Mouse (Mus musculus): Measurements from ENCODE around the gene Ano5. TPM values are rescaled to one million over a fixed set of nuclear protein-coding genes. Genes with fewer than 3 reads are reported as not detected.

Ano5 gene
- polyA plus RNA-seq (2012; rRNA removed): 0.03 TPM in 2 replicates

DNA sequence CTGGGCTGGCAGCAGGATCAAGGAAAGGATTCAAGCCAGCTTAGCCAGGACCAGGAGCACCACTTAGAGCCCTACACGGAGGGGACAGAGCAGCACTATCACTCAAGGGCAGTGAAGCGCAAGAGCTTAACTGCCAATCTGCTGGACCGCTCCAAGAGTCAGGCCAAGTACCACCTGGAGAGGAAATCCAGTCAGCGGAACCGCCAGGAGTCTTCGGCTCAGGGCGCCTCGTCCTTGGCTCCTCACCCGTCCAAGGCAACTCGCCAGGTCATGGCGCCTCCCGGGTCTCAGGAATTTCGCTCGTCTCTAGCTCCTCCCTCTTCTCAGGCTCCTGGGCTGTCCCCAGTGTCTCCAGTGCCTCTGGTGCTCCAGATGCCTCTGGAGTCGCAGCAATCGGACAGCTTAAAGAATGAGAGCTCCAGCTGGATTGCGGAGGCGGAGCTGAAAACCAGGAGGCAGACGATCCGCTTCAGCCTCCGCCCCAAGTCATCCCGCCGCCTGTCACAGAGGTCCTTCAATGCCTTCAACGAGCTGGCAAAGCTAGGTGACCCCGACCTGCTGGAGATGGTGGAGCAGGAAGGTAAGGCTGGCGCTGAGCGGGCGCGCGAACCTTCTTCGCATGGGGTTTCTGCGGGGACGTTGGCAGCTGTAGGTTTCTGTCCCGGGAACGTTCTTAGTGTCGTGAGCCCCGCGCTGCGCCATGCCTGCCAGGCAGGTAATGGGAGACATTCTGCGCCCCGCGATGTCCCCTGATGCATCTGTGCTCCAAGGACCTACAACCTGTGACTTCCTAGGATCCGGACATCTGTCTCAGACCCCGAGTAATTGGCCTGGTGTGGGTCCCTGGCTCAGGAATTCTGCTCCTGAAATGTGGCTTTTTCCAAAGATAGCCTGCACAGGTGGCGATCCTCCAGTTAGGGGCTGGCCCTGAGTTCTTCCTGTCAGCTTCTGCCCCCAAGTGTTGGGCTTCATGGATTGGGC is at the start of gene Ano5:
Gene Ano5 (plus strand): TSS at position 359 of the 981 bp plus-strand sequence.
- no peak for DNase-seq (ENCODE audit: low spot score)

GRCm38 (mm10) chr7:51499396-51499795 is 11.4 kb upstream of the Ano5 start:
- no peak for DNase-seq (ENCODE audit: low spot score)

DNA sequence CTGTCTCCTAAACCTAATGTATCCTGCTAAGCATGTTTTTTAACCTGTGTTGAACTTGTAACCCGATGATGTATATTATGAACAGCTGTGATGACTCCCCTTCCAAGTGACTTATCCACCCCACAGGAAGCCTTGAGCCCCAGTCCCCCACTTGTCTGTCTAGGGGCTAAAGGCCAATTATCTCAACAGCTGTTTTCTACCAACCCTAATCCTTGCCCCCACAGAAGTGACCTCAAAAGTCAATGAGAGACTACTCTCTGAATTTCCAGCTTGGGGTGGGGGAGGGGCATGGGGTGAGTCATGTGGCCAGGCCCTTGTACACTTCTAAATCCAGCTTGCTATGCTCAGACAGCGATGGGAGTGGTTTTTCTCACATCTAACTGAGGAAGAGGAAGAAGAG is 6.9 kb upstream of the Ano5 start:
- DNase-seq (ENCODE audit: low spot score): no peak

DNA sequence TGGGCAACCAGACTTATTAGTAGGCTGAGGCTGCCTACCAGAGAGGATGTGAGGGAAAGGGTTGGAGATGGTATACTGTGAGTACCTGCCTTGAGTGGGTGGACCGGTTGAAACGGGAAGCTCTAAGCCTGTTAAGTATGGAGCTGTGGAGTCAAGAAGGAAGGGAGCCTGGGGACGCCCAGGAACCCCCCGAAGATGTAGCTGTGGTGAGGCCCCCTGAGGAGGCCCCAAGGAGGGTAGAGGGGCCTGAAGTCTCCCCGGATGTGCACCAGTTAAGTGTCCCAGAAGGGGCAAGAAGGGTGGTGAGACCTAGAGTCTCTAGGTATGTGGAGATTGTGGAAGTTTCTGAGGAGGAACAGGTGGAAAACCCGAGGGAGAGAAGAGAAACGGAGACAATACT is 682 bp upstream of the Ano5 start:
- no peak for DNase-seq (ENCODE audit: low spot score)

GRCm38 (mm10) chr7:51539344-51539743 is 28.5 kb downstream of the Ano5 start:
- DNase-seq (ENCODE audit: low spot score): no peak

DNA sequence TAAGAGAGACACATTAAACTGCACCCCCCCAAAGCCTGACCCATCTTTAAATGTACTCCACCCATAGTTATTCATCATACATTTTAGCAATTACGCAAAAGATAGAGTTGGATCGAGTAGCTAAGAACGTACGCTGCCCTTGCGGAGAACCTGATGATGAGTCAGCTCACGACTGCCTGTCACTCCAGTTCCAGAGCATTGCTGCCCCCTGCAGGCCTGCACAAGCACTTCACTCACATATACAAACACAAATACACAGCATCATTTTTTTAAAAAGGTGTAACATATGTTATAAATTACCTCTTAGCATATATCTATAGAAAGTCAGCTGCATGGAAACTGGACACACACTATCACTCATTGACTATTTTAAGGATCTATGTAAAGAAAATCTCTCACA is 29.9 kb downstream of the Ano5 start:
- DNase-seq (ENCODE audit: low spot score): no peak

GRCm38 (mm10) chr7:51600021-51600420 is 89.2 kb downstream of the Ano5 start:
- DNase-seq (ENCODE audit: low spot score): no peak

- DNase-seq (ENCODE audit: low spot score): no peak
Measured at GRCm38 (mm10) chr7:51603741-51604140, 92.9 kb downstream of the Ano5 start.

DNA sequence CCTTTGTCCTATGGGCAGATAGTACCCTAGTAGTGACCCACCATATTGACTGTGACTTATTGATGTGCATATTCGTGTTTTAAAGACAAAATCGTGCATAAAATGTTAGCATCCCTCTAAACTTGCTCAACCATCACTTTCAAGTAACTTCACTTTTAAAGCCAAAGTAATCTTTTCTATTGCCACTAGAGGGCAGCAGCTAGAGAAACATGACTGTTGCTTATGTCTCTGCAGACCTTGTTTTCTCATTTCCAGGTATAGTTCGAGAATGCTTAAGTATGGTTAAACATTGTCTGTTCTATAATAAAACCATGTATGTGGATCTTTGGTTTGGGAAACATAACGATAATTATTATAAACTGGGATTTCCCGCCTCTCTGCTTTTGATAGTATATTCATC is 103.6 kb downstream of the Ano5 start:
- DNase-seq (ENCODE audit: low spot score): no peak

DNA sequence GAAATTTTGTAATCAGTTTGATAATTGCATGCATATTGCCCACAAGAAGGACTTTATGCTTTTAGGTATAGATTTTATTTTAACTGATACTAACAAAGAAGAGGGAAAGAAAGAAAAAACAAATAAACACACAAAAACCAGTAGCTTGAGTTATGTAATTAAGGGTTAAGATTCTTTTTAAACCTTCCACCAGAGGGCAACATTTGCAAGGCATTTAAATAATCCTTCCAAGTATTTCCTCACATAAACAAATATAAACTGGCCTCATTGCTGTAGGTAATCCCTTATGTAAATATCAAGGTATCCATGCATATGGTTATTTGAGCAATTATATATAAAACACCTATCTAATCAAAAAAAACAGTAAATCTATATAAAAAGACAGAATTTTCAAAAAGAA is 107.1 kb downstream of the Ano5 start:
- no peak for DNase-seq (ENCODE audit: low spot score)

DNA sequence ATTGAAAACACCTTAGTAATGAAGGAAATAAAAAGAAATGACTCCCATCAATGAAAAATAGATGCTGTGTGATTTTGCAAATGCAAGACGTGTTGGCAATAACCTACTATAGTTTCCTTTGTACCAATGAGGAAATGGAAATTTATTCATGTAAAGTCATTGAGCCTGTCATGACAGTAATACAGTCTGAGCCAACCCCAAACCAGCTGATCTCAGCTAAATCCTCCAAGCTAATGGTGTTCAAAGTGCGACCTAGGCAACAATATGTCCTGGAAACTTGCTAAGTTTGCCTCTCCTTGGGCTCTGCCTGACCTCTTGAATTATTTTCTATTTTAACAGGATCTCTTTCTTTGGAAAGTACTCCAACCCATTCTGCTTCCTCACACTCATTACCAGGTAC is 107.6 kb downstream of the Ano5 start:
- DNase-seq (ENCODE audit: low spot score): no peak

GRCm38 (mm10) chr7:51619977-51620376 is 109.1 kb downstream of the Ano5 start:
- no peak for DNase-seq (ENCODE audit: low spot score)

DNA sequence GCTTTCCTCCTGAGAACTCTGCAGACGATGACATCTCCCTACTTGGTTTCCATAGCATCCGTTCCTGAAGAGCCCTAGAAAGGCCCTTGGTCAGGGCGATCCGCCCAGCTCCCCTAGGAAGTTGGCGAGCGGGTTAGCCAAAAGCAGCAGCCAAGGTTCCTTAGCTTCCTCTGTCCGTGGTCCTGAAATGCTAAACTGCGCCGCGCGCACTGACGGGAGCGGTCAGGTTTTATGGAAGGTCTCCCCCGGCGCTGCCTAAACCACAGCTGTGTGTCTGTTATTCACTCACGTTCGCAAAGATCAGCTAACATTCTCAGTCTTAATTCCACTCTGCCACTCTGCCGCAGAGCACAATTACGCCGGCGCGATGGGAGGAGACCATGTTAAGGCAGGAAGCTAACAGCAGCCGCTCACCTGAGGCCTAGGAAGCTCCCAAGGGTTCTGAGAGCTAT is 110.9 kb downstream of the Ano5 start, which contains the start of gene Slc17a6:
Gene Slc17a6 (plus strand): TSS at position 313 of the 452 bp plus-strand sequence.
- DNase-seq (ENCODE audit: low spot score): no peak

GRCm38 (mm10) chr7:51622196-51622595 is 111.4 kb downstream of the Ano5 start:
- DNase-seq (ENCODE audit: low spot score): no peak

DNA sequence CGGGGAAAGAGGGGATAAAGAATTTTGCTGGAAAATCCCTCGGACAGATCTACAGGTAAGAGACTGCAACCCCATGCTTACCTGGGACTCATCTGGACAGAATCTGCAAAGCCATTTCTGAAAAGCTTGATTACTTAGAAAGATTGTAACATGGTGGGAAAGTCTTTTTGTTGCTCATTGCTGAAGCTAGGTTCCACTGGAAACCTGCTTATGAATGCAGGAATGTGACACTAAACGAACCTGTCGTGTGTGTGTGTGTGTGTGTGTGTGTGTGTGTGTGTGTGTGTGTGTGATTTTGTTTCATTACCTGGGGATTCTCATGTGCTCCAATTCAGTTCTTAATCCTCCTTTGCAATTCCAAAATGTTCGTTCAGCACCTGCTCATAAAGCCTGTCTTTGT is 111.8 kb downstream of the Ano5 start:
- no peak for DNase-seq (ENCODE audit: low spot score)

DNA sequence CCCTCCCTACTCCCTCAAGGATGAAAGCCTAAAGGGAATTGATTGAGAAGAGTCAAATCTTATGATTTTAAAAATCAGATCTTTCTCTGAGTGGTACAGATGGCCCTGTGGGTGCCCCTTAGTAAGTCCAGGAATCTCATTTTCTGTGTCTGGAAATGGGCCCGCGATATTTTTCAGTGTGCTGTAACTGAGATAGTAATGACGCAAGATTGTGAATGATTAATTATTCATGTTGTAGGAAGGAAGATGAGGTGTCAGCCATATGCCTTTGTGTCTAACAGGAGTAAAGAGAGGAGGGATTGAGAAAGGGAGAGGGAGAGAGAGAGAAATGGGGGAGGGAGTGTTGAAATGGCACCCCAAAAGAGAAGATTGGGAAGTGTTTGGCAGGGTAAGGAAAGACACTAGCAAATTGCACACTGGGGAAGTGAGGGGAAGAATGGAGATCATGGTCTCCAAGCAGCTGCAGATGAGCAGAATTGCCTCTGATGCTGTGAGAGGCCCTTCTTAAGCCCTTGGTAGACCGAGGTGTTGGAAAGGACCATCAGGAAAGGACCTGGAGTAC is 113.6 kb downstream of the Ano5 start:
- no peak for DNase-seq (ENCODE audit: low spot score)

DNA sequence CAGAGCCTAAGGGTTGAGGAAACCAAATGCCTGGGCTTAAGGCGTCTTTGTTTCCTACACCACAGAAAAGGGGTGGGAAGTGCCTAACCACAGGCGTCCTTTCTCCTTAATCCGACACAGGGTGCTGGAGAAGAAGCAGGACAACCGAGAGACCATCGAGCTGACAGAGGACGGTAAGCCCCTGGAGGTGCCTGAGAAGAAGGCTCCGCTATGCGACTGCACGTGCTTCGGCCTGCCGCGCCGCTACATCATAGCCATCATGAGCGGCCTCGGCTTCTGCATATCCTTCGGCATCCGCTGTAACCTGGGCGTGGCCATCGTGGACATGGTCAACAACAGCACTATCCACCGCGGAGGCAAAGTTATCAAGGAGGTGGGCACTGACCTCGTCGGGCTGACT is 114.3 kb downstream of the Ano5 start:
- no peak for DNase-seq (ENCODE audit: low spot score)

DNA sequence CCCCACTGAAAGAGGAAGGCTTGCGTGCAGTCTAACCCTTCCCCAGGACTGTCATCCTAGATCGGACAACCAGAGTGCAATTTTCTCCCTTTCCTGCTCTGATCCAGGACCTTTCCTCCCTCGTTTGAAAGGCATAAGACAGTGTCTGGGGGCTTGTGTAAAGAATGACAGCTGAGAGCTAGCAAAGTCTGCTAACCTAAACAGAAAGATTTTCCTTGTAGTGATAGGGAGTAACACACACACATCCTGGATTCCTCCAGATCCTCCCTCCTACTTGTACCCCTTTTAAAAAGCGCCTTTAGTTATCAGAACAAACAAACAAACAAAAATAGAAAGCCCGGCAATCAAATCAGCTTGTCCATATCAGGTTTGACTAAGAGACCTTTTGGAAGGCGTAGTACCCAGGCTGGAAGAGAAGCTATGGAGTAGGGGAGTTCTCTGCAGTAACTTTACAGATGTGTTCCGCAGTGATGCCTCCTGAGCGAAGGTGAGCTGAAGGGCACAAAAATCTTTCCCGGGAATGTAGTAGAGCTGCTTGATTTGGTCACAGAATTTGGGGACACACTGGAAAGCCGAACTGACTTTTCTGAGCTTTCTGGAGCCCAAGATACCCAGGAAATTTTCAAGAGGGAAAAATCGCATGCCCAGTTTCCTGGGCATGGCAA is 114.9 kb downstream of the Ano5 start:
- DNase-seq (ENCODE audit: low spot score): no peak

DNA sequence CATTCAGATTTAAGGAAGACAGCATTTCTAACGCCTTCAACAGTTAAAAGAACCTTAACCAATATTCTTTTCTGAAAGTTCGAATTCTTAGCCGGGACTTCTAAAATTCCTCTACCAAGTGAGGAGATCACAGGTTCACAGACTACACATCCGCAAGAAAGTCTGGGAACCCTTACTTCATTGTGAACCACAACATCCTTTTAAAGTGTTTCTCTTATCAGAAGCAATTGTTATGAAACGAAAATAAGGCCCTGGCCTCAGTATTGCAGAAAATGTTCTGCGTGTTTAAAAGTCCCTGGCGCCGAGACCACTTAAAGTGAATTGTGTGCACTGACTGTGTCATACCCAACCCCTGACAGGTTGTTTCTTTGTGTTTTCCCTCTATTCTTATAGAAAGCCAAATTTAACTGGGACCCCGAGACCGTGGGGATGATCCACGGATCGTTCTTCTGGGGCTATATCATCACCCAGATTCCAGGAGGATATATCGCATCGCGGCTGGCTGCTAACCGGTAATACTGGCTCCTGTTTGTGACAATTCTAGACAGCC is 115.7 kb downstream of the Ano5 start:
- DNase-seq (ENCODE audit: low spot score): no peak

DNA sequence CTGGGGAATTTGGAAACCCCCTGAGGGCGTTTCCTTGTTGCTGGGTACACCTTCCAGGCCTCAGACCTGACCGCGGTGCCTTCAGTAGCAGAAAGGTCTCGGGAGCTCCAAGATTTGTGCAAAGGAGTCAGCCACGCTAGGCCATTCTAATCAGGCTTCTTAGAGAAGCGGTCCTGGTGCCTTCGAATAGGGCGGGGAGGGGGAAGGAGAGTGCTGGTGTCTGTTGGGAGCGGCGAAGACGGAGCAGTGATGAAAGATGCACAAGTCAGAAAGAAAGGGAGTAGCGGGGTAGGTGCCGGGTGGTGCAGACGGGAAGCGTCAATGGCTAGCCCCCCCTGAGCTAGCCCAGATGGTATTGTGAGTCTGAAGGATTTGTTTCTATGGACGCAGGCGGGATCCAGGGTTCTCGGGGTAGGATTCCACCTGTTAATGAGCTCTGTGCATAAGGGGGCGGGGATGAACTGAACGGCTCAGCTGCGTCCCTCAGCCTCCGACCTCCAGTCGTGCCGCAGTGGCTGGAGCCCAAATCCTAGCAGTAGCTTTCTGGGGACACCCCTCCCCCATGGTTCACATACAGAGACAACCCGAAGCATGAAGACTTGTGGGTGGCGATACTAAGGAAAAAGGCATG is 116.3 kb downstream of the Ano5 start:
- no peak for DNase-seq (ENCODE audit: low spot score)

DNA sequence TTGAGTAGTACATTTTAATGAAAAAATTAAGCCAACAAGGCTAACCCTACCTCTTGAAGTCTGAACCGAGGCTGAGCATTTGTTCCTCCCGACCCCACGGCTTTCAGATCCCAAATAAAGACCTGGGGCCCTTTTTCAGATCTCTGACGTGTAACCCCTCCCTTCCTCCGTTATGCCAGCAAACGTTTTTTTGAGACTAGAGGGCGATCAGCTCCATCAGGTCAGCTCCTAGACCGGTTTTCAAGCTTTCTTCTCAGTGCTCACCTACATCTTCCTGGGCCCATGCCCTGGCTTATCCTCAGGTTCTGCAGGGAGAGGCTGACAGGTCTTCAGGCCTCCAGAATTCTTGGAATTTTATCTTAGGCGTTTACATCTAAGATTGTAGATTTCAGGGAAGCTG is 116.8 kb downstream of the Ano5 start:
- DNase-seq (ENCODE audit: low spot score): no peak

GRCm38 (mm10) chr7:51628349-51628748 is 117.5 kb downstream of the Ano5 start:
- DNase-seq (ENCODE audit: low spot score): no peak

All from urinary bladder, adult 2 months (tissue).